Mouse (Mus musculus) bone marrow macrophage, adult 2 months (primary cell): Measurements from ENCODE around the gene Aaed1.

Experiments
- CTCF ChIP-seq: IDR thresholded peaks from 2 replicates; pipeline ENCODE4 v1.5.1; 2012; ENCODE audit warnings: low read depth, mild to moderate bottlenecking, low read length, moderate library complexity
- POLR2A ChIP-seq: IDR thresholded peaks from 2 replicates; pipeline ENCODE4 v1.6.1; 2012; ENCODE audit warnings: mild to moderate bottlenecking, low read depth, low read length, borderline replicate concordance

GRCm38 (mm10) chr13:64318355-64318754 is 5.8 kb upstream of the Aaed1 start:
- TF ChIP-seq CTCF (no peak), POLR2A (no peak)
